Mouse (Mus musculus): ENCODE results near the gene Gas2l1. TPM values are rescaled to one million over a fixed set of nuclear protein-coding genes. Genes with fewer than 3 reads are reported as not detected.

Gene Gas2l1
- polyA plus RNA-seq, 1 experiment: 104 TPM

- H3K79me3 ChIP-seq (ENCODE audit: low read depth): peaks cover 43% of the 10 kb centered on the region
- no peaks in the 10 kb centered on the region for H3K27me3 ChIP-seq (ENCODE audit: control insufficient read depth, insufficient read depth, insufficient read length)
- H3K36me3 ChIP-seq (ENCODE audit: control insufficient read depth, insufficient read depth): peaks cover 89% of the 10 kb centered on the region
- H3K79me2 ChIP-seq (ENCODE audit: control insufficient read depth, insufficient read depth): peaks cover 77% of the 10 kb centered on the region
- TF ChIP-seq CTCF (IDR thresholded peaks at IDR 0.05; ENCODE audit: control insufficient read depth, insufficient read depth, insufficient read length) (no peak), FOSL1 (IDR thresholded peaks at IDR 0.05; ENCODE audit: insufficient read depth, low read length, poor library complexity, severe bottlenecking) (no peak), MYOD1 (IDR thresholded peaks at IDR 0.05; ENCODE audit: control insufficient read depth, insufficient read length, low read depth) (no peak), USF1 (IDR thresholded peaks at IDR 0.05; ENCODE audit: low read depth) (no peak), MAX (IDR thresholded peaks at IDR 0.05) (no peak), MYOG (IDR thresholded peaks at IDR 0.05; ENCODE audit: control insufficient read depth, extremely low read depth, insufficient read length) (no peak), CEBPB (IDR thresholded peaks at IDR 0.05; ENCODE audit: low read depth) (no peak)
- H3ac ChIP-seq (ENCODE audit: control insufficient read depth, insufficient read length, low read depth): no peak overlapping the region
- no peak overlapping the region for H3K4me3 ChIP-seq (ENCODE audit: insufficient read depth, poor library complexity, severe bottlenecking)
Observed at GRCm38 (mm10) chr11:5075760-5076159, 10.6 kb upstream of the Gas2l1 start.

- Histone ChIP-seq H3K27me3 (ENCODE audit: control insufficient read depth, insufficient read depth, insufficient read length) (no peaks in the 10 kb centered on the region), H3K79me2 (ENCODE audit: control insufficient read depth, insufficient read depth) (peaks cover 68% of the 10 kb centered on the region), H3K4me3 (ENCODE audit: insufficient read depth, poor library complexity, severe bottlenecking) (no peak overlapping the region), H3ac (ENCODE audit: control insufficient read depth, insufficient read length, low read depth) (no peak overlapping the region), H3K79me3 (ENCODE audit: low read depth) (peaks cover 35% of the 10 kb centered on the region), H3K36me3 (ENCODE audit: control insufficient read depth, insufficient read depth) (peaks cover 87% of the 10 kb centered on the region)
- no peak for TF ChIP-seq FOSL1 (IDR thresholded peaks at IDR 0.05; ENCODE audit: insufficient read depth, low read length, poor library complexity, severe bottlenecking)
- no peak for TF ChIP-seq USF1 (IDR thresholded peaks at IDR 0.05; ENCODE audit: low read depth)
- no peak for TF ChIP-seq MYOG (IDR thresholded peaks at IDR 0.05; ENCODE audit: control insufficient read depth, extremely low read depth, insufficient read length)
- TF ChIP-seq MYOD1 (IDR thresholded peaks at IDR 0.05; ENCODE audit: control insufficient read depth, insufficient read length, low read depth): no peak
- TF ChIP-seq MAX (IDR thresholded peaks at IDR 0.05): no peak
- TF ChIP-seq CTCF (IDR thresholded peaks at IDR 0.05; ENCODE audit: control insufficient read depth, insufficient read depth, insufficient read length): no peak
Observed at GRCm38 (mm10) chr11:5074882-5075281, 9.8 kb upstream of the Gas2l1 start.

DNA sequence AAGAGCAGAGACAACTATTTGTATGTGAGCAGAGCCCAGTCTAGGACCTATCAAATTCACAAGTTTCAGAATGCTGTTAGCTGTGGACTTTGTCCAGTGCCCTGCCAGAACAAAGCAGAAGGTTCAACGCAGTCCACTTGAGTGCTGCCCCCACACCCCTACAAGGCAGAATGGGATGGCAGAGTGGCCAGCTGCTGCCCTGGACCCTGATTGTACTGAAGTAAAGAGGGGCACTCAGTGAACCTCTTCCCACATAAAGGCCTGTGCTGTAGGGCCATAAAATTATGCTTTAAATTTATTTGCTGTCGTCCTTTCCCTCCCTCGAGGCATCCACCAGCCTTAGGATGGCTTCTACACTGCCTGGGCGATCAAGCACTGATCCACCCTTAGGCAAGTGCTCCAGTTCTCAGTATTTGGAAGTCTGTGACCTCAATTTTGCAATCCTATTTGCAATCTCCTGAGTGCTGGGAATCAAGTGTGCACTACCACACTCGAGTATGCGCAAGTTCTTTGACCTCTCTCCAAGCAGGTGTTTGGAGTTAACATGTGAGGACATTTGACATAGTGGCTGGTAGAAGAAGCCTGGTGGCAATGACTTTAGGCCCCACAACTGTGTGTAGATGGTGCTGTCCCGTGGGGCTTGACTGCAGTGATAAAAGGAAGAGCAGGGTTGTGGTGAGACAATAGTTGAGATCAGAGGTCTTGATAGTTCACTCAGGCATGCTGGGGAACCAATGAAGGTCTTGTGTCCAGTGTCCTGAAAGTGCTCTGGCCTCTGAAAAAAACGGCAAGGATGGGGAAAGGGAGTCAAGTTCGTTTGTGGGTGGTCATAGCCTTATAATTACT is 3.2 kb upstream of the Gas2l1 start:
- TF ChIP-seq CEBPB (IDR thresholded peaks at IDR 0.05; ENCODE audit: low read depth) (no peak), USF1 (IDR thresholded peaks at IDR 0.05; ENCODE audit: low read depth) (no peak), MYOG (IDR thresholded peaks at IDR 0.05; ENCODE audit: control insufficient read depth, extremely low read depth, insufficient read length) (no peak), MAX (IDR thresholded peaks at IDR 0.05) (no peak), MYOD1 (IDR thresholded peaks at IDR 0.05; ENCODE audit: control insufficient read depth, insufficient read length, low read depth) (no peak), FOSL1 (IDR thresholded peaks at IDR 0.05; ENCODE audit: insufficient read depth, low read length, poor library complexity, severe bottlenecking) (no peak), CTCF (IDR thresholded peaks at IDR 0.05; ENCODE audit: control insufficient read depth, insufficient read depth, insufficient read length) (no peak)
- Histone ChIP-seq H3K27me3 (ENCODE audit: control insufficient read depth, insufficient read depth, insufficient read length) (no peaks in the 10 kb centered on the region), H3ac (ENCODE audit: control insufficient read depth, insufficient read length, low read depth) (no peak overlapping the region), H3K4me3 (ENCODE audit: insufficient read depth, poor library complexity, severe bottlenecking) (no peak overlapping the region), H3K36me3 (ENCODE audit: control insufficient read depth, insufficient read depth) (peaks cover 54% of the 10 kb centered on the region), H3K79me3 (ENCODE audit: low read depth) (peaks cover 10% of the 10 kb centered on the region), H3K79me2 (ENCODE audit: control insufficient read depth, insufficient read depth) (peaks cover 30% of the 10 kb centered on the region)

DNA sequence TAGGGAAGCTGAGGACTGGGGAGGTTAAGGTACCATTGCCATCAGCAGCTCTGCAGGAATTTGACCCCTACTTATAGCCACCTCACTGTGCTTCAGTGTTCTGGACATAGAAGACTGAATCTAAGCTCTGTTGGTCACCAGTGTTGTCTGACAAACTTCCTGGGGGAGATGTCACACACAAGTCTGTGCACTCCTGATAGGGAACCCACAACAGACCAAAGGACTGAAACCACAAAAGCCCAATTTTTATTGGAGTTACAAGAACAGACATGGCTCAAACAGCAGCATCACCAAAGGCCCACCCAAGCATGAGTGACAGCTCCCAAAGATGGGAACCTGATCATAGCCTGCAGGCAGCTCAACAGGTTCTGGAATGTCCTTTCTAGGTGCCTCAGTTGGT is 1.9 kb upstream of the Gas2l1 start:
- Histone ChIP-seq H3K79me3 (ENCODE audit: low read depth) (peaks cover 16% of the 10 kb centered on the region), H3K27me3 (ENCODE audit: control insufficient read depth, insufficient read depth, insufficient read length) (no peaks in the 10 kb centered on the region), H3ac (ENCODE audit: control insufficient read depth, insufficient read length, low read depth) (no peak overlapping the region), H3K36me3 (ENCODE audit: control insufficient read depth, insufficient read depth) (peaks cover 44% of the 10 kb centered on the region), H3K79me2 (ENCODE audit: control insufficient read depth, insufficient read depth) (peaks cover 30% of the 10 kb centered on the region), H3K4me3 (ENCODE audit: insufficient read depth, poor library complexity, severe bottlenecking) (no peak overlapping the region)
- TF ChIP-seq FOSL1 (IDR thresholded peaks at IDR 0.05; ENCODE audit: insufficient read depth, low read length, poor library complexity, severe bottlenecking) (no peak), CEBPB (IDR thresholded peaks at IDR 0.05; ENCODE audit: low read depth) (no peak), MYOD1 (IDR thresholded peaks at IDR 0.05; ENCODE audit: control insufficient read depth, insufficient read length, low read depth) (no peak)

- H3ac ChIP-seq (ENCODE audit: control insufficient read depth, insufficient read length, low read depth): peak overlapping the region; percentile 98
- H3K27me3 ChIP-seq (ENCODE audit: control insufficient read depth, insufficient read depth, insufficient read length): no peaks in the 10 kb centered on the region
- peaks cover 16% of the 10 kb centered on the region for H3K79me3 ChIP-seq (ENCODE audit: low read depth)
- peak overlapping the region; percentile 65 for H3K4me3 ChIP-seq (ENCODE audit: insufficient read depth, poor library complexity, severe bottlenecking)
- peaks cover 33% of the 10 kb centered on the region for H3K36me3 ChIP-seq (ENCODE audit: control insufficient read depth, insufficient read depth)
- peaks cover 31% of the 10 kb centered on the region for H3K79me2 ChIP-seq (ENCODE audit: control insufficient read depth, insufficient read depth)
- TF ChIP-seq MAX (IDR thresholded peaks at IDR 0.05) (no peak), CEBPB (IDR thresholded peaks at IDR 0.05; ENCODE audit: low read depth) (no peak), CTCF (IDR thresholded peaks at IDR 0.05; ENCODE audit: control insufficient read depth, insufficient read depth, insufficient read length) (no peak), USF1 (IDR thresholded peaks at IDR 0.05; ENCODE audit: low read depth) (no peak), FOSL1 (IDR thresholded peaks at IDR 0.05; ENCODE audit: insufficient read depth, low read length, poor library complexity, severe bottlenecking) (no peak), MYOG (IDR thresholded peaks at IDR 0.05; ENCODE audit: control insufficient read depth, extremely low read depth, insufficient read length) (no peak), MYOD1 (IDR thresholded peaks at IDR 0.05; ENCODE audit: control insufficient read depth, insufficient read length, low read depth) (no peak)
Observed at GRCm38 (mm10) chr11:5064282-5065055, 658 bp downstream of the Gas2l1 start.
